Mouse (Mus musculus) midbrain, embryonic 13.5 days (tissue): Measurements from ENCODE around the gene Tceanc. TPM values are rescaled to one million over a fixed set of nuclear protein-coding genes. Genes with fewer than 3 reads are reported as not detected.
"Not testable (repeated sequence)": the region's sequence is repeated elsewhere in the genome, so short reads cannot be mapped to it uniquely, and the experiment has no call there.

Source experiments
- ATAC-seq: fragments of 200-750 bp; cut with Nextera tagmentation; 2 replicates; pipeline ENCODE4 v1.8.0; 2017; ENCODE audit warnings: mild to moderate bottlenecking, moderate TSS enrichment, moderate library complexity
- H3K27ac ChIP-seq: fragments of 300-500 bp; sonication (generic); 2 replicates; pipeline ENCODE4 v1.5.1; 2015; ENCODE audit warnings: inconsistent platforms, mild to moderate bottlenecking, moderate library complexity
- H3K27me3 ChIP-seq: fragments of 300-500 bp; sonication (generic); 2 replicates; pipeline ENCODE4 v1.6.1; 2015; ENCODE audit warnings: mild to moderate bottlenecking, inconsistent platforms
- H3K36me3 ChIP-seq: fragments of 300-500 bp; sonication (generic); 2 replicates; pipeline ENCODE4 v1.6.1; 2015; ENCODE audit warnings: mild to moderate bottlenecking, inconsistent platforms
- H3K4me1 ChIP-seq: fragments of 300-500 bp; sonication (generic); replicated peaks from 2 replicates; pipeline ENCODE4 v1.6.1; 2015; ENCODE audit warnings: inconsistent platforms
- H3K4me2 ChIP-seq: fragments of 300-500 bp; sonication (generic); replicated peaks from 2 replicates; pipeline ENCODE4 v1.6.1; 2015; ENCODE audit warnings: moderate library complexity, mild to moderate bottlenecking, inconsistent platforms
- H3K4me3 ChIP-seq: fragments of 300-500 bp; sonication (generic); replicated peaks from 2 replicates; pipeline ENCODE4 v1.5.1; 2015; ENCODE audit warnings: mild to moderate bottlenecking, inconsistent platforms
- H3K9ac ChIP-seq: fragments of 300-500 bp; sonication (generic); replicated peaks from 2 replicates; pipeline ENCODE4 v1.6.1; 2015; ENCODE audit warnings: mild to moderate bottlenecking, inconsistent platforms
- H3K9me3 ChIP-seq: fragments of 300-500 bp; sonication (generic); 2 replicates; pipeline ENCODE4 v1.6.1; 2016; ENCODE audit warnings: mild to moderate bottlenecking, inconsistent platforms
- WGBS: fragments of 180-500 bp; shearing (Covaris S2); methylation state at CpG from one replicate; pipeline ENCODE4 v1.1.7; 2015; 5-methylcytosine and 5-hydroxymethylcytosine counted together
- polyA plus RNA-seq: library from polyadenylated mRNA; unstranded; fragments of >200 nt; fragmentation: Nextera tagmentation; extraction: Ambion mirVana; gene quantifications from 2 replicates; pipeline ENCODE4 v1.2.1, GENCODE M21; 2015

Gene Tceanc
- polyA plus RNA-seq, 1 experiment from 2014 or later, result 9.4 TPM

DNA sequence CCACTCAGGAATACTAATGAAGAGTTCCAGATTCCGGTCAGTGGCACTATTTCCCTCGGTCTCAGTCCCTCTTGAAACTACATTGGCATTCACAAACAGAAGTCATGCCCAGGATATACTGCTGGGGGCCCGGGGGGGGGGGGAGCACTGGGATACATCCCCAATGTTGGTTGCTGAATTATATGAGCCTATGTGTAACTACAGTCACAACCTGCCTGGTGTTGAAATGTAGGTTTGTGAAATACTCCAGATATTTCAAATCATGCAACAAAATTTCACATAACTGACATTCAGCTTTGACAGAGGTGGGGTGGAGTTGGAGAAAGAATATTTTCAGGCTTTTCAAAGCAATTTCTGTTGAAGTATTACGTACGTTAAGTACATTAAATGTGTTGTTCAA, 2.4 kb upstream of the Tceanc start:
- Histone ChIP-seq H3K9me3 (no peaks in the 10 kb centered on the region), H3K27ac (no peak overlapping the region), H3K4me3 (no peak overlapping the region), H3K36me3 (no peaks in the 10 kb centered on the region), H3K27me3 (peaks cover 11% of the 10 kb centered on the region; the same call in 1 of the 2 replicates), H3K9ac (no peak overlapping the region), H3K4me1 (no peaks in the 10 kb centered on the region), H3K4me2 (no peak overlapping the region)
- 71% methylated on average over 5 of the region's 5 CpGs for WGBS
- no peak for ATAC-seq

DNA sequence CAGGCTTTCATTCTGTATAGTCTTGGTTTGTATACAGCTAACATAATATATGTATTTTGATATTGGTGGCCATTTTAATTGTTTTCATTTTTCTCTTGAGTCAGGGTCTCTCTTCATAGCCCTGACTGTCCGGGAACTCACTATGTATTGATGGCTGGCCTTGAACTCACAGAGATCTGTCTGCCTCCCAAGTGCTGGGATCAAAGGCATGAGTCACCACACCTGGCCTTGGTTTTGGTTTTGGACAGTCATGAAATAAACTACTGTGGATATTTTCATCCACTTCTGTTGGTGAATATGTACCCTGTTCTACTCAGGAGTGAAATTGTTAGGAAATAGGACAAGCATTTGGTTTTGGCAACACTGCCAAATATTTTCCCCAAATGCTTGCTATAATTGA, 1.7 kb downstream of the Tceanc start:
- no peak for ATAC-seq
- H3K27me3 ChIP-seq, result peaks cover 16% of the 10 kb centered on the region; the same call in 1 of the 2 replicates
- H3K4me1 ChIP-seq, result no peaks in the 10 kb centered on the region
- WGBS, result 92% methylated on average over 1 of the region's 1 CpGs
- no peak overlapping the region for H3K4me3 ChIP-seq
- H3K9ac ChIP-seq, result no peak overlapping the region
- no peaks in the 10 kb centered on the region for H3K9me3 ChIP-seq
- no peak overlapping the region for H3K4me2 ChIP-seq
- H3K36me3 ChIP-seq, result no peaks in the 10 kb centered on the region
- no peak overlapping the region for H3K27ac ChIP-seq

DNA sequence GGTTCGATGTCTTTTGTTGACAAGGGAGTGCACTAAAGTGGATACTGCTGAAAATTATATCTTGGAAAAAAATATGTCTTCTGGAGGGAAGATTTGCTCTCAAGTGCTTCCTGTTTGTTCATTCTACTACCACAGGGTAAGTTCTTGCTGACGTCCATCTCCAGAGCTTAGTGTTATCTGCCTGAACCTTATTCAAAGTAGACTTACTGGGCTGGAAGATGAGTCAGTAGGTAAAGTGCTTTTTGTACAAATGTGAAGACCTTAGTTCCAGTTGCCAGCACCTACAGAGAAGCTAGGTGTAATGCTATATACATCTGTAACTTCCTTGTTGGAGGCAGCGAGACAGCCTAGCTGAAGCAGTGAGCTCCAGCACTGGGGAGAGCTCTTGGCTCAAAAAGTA, 2.4 kb downstream of the Tceanc start:
- WGBS, result 91% methylated on average over 3 of the region's 3 CpGs

DNA sequence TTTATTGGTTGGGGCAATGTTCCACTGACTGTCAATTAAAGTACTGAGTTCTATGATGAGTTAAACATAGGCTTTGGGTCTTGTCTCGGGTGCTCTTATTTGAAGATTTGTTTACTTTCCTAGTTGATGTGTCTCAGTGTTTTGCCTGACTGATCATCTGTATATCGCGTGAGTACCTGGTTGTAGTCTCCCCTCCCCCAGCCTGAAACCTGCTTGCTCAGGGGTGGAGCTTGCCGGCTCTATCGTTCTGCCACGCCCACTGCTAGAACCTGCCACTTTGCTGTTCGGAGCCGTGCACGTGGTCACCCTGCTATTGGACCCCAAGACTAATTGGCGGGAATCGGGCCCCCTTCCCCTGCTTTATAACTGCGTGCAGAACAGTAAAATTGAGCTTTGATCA, 4.3 kb downstream of the Tceanc start:
- not testable (repeated sequence) for H3K36me3 ChIP-seq, H3K4me3 ChIP-seq, ATAC-seq, H3K9me3 ChIP-seq, H3K9ac ChIP-seq, H3K4me1 ChIP-seq, H3K27ac ChIP-seq
- peaks cover 12% of the 10 kb centered on the region; the same call in 1 of the 2 replicates for H3K27me3 ChIP-seq
- H3K4me2 ChIP-seq, result peak overlapping the region; percentile 13
- 35% methylated on average over 12 of the region's 12 CpGs for WGBS

More for the DNA sequence above, 2.4 kb downstream of the Tceanc start:
- no peak for ATAC-seq
- Histone ChIP-seq H3K4me2 (no peak overlapping the region), H3K27ac (no peak overlapping the region), H3K9me3 (no peaks in the 10 kb centered on the region), H3K9ac (no peak overlapping the region), H3K27me3 (peaks cover 16% of the 10 kb centered on the region; the same call in 1 of the 2 replicates), H3K36me3 (no peaks in the 10 kb centered on the region), H3K4me3 (no peak overlapping the region), H3K4me1 (no peaks in the 10 kb centered on the region)

DNA sequence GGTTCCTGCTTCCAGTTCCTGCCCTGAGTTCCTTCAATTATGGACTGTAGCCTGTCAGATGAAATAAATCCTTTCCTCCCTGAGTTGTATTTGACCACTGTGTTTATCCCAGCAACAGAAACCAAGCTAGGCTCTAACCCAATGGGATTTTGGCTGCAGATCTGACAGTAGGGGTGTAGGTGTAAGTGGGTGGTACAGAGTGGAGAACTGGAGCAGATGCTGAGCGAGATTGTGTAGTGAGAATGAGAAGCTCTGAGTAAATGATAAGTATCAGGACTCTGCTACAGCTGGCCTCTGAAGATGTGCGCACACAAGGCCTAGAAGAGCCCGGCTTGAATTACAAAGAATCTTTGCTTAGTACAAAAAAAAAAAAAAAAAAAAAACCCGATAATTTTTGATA, 6.3 kb downstream of the Tceanc start:
- Histone ChIP-seq H3K4me3 (no peak overlapping the region), H3K9ac (no peak overlapping the region), H3K27ac (no peak overlapping the region), H3K9me3 (no peaks in the 10 kb centered on the region), H3K4me2 (no peak overlapping the region), H3K4me1 (peaks cover 3% of the 10 kb centered on the region; the same call in 1 of the 2 replicates), H3K27me3 (peaks cover 12% of the 10 kb centered on the region; the same call in 1 of the 2 replicates), H3K36me3 (no peaks in the 10 kb centered on the region)
- no peak for ATAC-seq
- WGBS, result 90% methylated on average over 4 of the region's 4 CpGs

DNA sequence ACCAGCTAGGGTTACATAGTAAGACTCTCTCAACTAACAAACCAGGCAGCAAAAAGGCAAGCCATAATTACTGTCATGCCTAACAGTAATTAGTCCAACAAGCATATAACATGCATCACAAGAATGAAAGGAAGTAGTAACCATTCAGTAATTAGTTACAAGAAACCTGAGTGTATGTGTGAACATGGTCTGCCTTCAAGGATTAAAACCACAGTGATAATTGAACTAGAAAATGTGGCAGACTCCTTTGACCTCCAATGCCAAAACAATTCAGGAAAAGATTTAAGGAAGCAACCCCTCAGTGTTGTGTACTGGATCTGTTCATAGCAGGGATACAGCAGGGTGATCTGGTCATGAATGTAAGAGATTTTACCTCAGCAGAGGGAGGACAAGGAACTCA, 7.3 kb downstream of the Tceanc start:
- Histone ChIP-seq H3K4me1 (peaks cover 3% of the 10 kb centered on the region; the same call in 1 of the 2 replicates), H3K9ac (no peak overlapping the region), H3K4me3 (no peak overlapping the region), H3K9me3 (no peaks in the 10 kb centered on the region), H3K27me3 (peaks cover 11% of the 10 kb centered on the region; the same call in 1 of the 2 replicates), H3K4me2 (no peak overlapping the region), H3K27ac (no peak overlapping the region), H3K36me3 (no peaks in the 10 kb centered on the region)
- ATAC-seq, result no peak

DNA sequence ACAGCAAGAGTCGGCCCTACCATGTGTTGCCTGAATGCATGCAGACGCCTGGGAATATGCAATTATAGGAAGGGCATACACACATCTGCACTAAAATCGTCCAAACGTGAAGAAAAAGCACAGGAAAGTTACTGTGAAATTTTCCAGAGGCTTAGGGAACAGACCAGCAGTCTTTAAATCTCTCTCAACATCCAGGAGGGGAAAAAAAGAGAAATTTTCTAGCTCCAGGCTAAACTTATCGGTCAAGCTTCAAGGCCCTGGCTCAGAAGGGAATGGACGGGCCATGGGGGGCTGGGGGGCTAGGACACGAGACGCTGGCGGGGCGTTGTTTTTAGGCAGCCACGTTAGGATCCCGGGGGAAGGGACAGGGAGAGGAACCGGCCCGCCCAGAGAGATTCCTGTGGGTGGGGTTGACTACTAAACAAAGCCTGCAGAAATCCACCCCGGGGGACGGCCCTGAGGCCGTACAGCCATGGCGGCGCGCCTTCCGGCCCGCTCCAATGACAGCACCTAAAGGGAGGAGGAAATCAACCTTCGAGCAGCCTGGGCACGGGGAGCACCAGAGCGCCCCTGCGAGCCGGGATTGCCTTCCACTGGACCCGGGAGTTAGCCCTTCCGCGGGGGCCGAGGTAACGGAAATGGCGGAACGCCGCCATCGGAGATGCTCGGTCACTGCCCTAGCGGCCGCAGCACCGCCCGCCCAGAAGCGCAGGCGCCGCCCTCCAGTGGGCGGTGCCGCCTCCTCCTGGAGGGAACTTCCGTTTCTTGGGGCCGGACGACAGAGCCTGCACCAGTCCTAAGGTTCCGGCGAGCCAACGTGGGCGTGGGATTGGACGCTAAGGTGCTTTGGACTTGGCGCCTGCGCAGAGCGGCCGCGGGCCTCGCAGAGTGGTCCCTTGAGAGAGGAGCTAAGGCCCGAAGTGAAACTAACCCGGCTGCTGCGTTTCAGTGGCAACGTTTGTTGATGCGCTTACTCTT, 8.3 kb downstream of the Tceanc start:
- H3K9me3 ChIP-seq, result no peaks in the 10 kb centered on the region
- H3K4me2 ChIP-seq, result peak overlapping the region; percentile 55
- H3K27me3 ChIP-seq, result peaks cover 8% of the 10 kb centered on the region; the same call in 1 of the 2 replicates
- H3K36me3 ChIP-seq, result peaks cover 3% of the 10 kb centered on the region; the same call in 1 of the 2 replicates
- H3K4me3 ChIP-seq, result peak overlapping the region; percentile 51
- peak overlapping the region; percentile 77 for H3K9ac ChIP-seq
- peak; percentile 99 for ATAC-seq
- WGBS, result 23% methylated on average over 65 of the region's 65 CpGs
- H3K4me1 ChIP-seq, result peaks cover 3% of the 10 kb centered on the region; the same call in 1 of the 2 replicates
- H3K27ac ChIP-seq, result peak overlapping the region; percentile 98

DNA sequence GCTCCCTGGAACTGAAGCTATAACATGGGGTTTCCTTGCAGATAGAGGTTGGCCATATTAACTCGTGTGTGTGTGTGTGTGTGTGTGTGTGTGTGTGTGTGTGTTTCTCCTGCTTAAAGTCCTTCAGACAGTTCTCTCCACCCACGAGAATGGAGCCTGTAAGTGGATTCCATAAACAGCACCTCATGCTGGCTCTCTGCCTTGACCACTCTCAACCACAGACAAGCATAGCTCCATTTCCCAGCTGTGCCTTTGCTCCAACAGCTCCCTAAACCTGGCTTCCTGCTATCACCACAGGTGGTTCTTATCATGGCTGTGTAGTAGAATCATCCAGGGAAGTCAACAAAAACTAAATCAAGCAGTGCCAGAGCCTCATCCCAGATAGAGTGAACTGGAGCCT, 13.9 kb downstream of the Tceanc start:
- Histone ChIP-seq H3K9ac (no peak overlapping the region), H3K9me3 (no peaks in the 10 kb centered on the region), H3K4me1 (peaks cover 3% of the 10 kb centered on the region; the same call in 1 of the 2 replicates), H3K36me3 (peaks cover 16% of the 10 kb centered on the region), H3K4me2 (no peak overlapping the region), H3K27ac (no peak overlapping the region), H3K27me3 (0 out of 2 replicates have a peak, but pooled peaks cover 4% of the 10 kb centered on the region), H3K4me3 (no peak overlapping the region)
- 79% methylated on average over 2 of the region's 2 CpGs for WGBS
- ATAC-seq, result no peak

DNA sequence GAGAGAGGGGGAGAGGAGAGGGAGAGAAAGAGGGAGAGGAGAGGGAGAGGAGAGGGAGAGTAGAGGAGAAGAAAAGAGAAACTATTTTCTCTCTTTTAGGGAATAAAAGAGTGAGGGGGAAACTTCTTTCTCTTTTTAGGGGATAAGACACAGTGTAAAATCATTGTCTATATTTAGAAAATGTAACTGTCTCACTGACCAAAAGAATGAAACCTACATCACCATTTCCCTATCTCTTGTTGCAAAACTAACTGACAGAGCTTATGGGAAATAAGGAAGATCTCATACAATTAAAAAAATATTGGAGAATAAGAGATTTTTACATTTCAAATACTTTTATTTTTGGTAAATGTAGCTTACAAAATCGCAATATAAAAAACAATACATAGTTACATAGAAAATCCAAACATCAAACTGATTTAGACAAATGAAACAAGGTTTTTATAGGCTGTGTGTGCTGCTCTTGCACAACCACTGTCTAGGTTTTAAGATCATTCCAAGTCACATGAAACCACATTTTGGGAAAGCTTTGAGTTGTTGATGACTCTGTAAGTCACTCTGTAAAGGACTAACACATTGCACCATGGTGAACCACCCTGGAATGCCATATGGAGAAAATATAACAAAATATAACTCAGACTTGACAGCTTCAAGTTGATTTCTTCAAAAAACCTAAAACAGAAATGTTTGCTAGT, 18.7 kb downstream of the Tceanc start:
- peaks cover 13% of the 10 kb centered on the region for H3K36me3 ChIP-seq
- no peak overlapping the region for H3K9ac ChIP-seq
- H3K27me3 ChIP-seq, result 0 out of 2 replicates have a peak, but pooled peaks cover 4% of the 10 kb centered on the region
- WGBS, result 74% methylated on average over 1 of the region's 1 CpGs
- no peaks in the 10 kb centered on the region for H3K9me3 ChIP-seq
- no peak overlapping the region for H3K27ac ChIP-seq
- no peak overlapping the region for H3K4me2 ChIP-seq
- H3K4me3 ChIP-seq, result no peak overlapping the region
- H3K4me1 ChIP-seq, result no peaks in the 10 kb centered on the region
- ATAC-seq, result no peak

DNA sequence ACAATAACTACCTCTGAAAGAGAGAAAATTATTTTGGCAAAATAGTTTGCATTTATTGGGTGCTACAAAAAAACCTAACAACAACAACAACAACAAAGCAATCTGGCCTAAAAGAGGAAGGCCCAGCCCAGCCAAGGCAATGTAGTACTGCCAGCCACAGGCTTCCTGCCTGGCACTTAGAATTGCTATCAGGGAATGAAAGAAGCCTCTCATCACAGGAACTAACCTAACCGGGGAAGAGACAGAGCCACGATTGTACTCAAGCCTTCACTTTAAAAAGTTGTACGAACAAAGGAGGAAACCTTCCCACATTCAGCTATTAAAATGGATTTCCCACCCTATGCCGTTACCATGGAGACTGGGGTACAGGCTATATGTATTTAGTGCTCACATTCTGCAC, 20.6 kb downstream of the Tceanc start:
- Histone ChIP-seq H3K36me3 (peaks cover 7% of the 10 kb centered on the region), H3K27me3 (0 out of 2 replicates have a peak, but pooled peaks cover 4% of the 10 kb centered on the region), H3K4me1 (no peaks in the 10 kb centered on the region), H3K9me3 (no peaks in the 10 kb centered on the region), H3K4me2 (no peak overlapping the region), H3K9ac (no peak overlapping the region), H3K27ac (no peak overlapping the region), H3K4me3 (no peak overlapping the region)
- ATAC-seq, result no peak
- WGBS, result 51% methylated on average over 4 of the region's 4 CpGs

DNA sequence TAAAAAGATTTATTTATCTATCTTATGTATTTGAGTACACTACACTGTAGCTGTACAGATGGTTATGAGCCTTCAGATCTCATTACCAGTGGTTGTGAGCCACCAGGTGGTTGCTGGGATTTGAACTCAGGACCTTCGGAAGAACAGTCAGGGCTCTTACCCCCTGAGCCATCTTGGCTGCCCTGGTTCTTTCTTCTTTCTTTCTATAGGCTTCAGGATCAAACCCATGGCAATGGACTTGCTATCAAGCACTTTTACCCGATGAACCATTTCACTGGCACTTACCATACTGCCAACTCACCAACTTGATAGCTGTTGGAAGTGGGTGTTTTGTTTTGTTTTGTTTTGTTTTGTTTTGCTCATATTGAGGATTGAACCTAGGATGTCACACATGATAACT, 23.3 kb downstream of the Tceanc start:
- no peaks in the 10 kb centered on the region for H3K4me1 ChIP-seq
- WGBS, result 93% methylated on average over 2 of the region's 2 CpGs
- ATAC-seq, result no peak
- no peak overlapping the region for H3K4me2 ChIP-seq
- no peak overlapping the region for H3K4me3 ChIP-seq
- no peaks in the 10 kb centered on the region for H3K9me3 ChIP-seq
- H3K27ac ChIP-seq, result no peak overlapping the region
- no peak overlapping the region for H3K9ac ChIP-seq
- H3K27me3 ChIP-seq, result no peaks in the 10 kb centered on the region
- H3K36me3 ChIP-seq, result no peaks in the 10 kb centered on the region
